Mouse (Mus musculus) forebrain, embryonic 13.5 days (tissue): ENCODE data around the gene Tomm20l. TPM values are rescaled to one million over a fixed set of nuclear protein-coding genes. Genes with fewer than 3 reads are reported as not detected.
A peak's percentile ranks its signal among the peaks of the same experiment; 100 is the strongest.

Experiments
- ATAC-seq: fragments of 200-750 bp; cut with Nextera tagmentation; 2 replicates; pipeline ENCODE4 v1.8.0; 2017
- H3K27ac ChIP-seq: fragments of 300-500 bp; sonication (generic); 2 replicates; pipeline ENCODE4 v1.5.1; 2015; ENCODE audit warnings: inconsistent platforms, mild to moderate bottlenecking, moderate library complexity
- H3K27me3 ChIP-seq: fragments of 300-500 bp; sonication (generic); 2 replicates; pipeline ENCODE4 v1.6.1; 2015; ENCODE audit warnings: mild to moderate bottlenecking, inconsistent platforms
- H3K36me3 ChIP-seq: fragments of 300-500 bp; sonication (generic); 2 replicates; pipeline ENCODE4 v1.6.1; 2015; ENCODE audit warnings: mild to moderate bottlenecking, inconsistent platforms; ENCODE audit not compliant: poor library complexity, severe bottlenecking
- H3K4me1 ChIP-seq: fragments of 300-500 bp; sonication (generic); 2 replicates; pipeline ENCODE4 v1.6.1; 2015; ENCODE audit warnings: inconsistent platforms
- H3K4me2 ChIP-seq: fragments of 300-500 bp; sonication (generic); 2 replicates; pipeline ENCODE4 v1.6.1; 2015; ENCODE audit warnings: inconsistent platforms, mild to moderate bottlenecking, moderate library complexity
- H3K4me3 ChIP-seq: fragments of 300-500 bp; sonication (generic); 2 replicates; pipeline ENCODE4 v1.5.1; 2015; ENCODE audit warnings: mild to moderate bottlenecking, inconsistent platforms
- H3K9ac ChIP-seq: fragments of 300-500 bp; sonication (generic); 2 replicates; pipeline ENCODE4 v1.6.1; 2015; ENCODE audit warnings: mild to moderate bottlenecking, inconsistent platforms
- H3K9me3 ChIP-seq: fragments of 300-500 bp; sonication (generic); replicated peaks from 2 replicates; pipeline ENCODE4 v1.6.1; 2016; ENCODE audit warnings: inconsistent platforms
- WGBS: fragments of 180-500 bp; shearing (Covaris S2); methylation state at CpG from one replicate; pipeline ENCODE4 v1.1.7; 2015; 5-methylcytosine and 5-hydroxymethylcytosine counted together
- polyA plus RNA-seq: library from polyadenylated mRNA; unstranded; fragments of >200 nt; fragmentation: Nextera tagmentation; extraction: Ambion mirVana; gene quantifications from 2 replicates; pipeline ENCODE4 v1.2.1, GENCODE M21; 2015

Gene Tomm20l
- polyA plus RNA-seq, 1 experiment from 2014 or later = not detected

DNA sequence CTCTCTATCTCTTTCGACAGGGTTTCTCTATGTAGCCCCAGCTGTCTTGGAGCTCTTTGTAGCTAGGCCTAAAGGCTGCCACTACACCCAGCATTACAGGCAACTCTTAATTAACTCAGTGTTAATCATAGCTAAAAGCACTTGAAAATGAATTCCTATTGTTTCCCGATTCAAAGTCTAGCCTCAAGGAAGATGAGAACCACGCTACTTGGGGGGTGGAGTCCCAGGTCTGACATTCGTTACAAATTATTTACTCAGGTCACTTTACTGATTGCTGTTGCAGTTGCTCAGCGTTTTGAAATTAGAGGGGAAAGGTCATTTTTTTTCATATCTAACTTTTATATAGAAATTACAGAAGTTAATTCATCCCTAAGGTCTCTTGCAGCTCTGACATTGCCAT lies 24.4 kb downstream of the Tomm20l start:
- H3K4me3 ChIP-seq = peak overlapping the region; percentile 80
- ATAC-seq = no peak
- no peaks in the 10 kb centered on the region for H3K27me3 ChIP-seq
- 24% methylated on average over 5 of the region's 5 CpGs for WGBS
- no peak overlapping the region for H3K27ac ChIP-seq
- H3K4me2 ChIP-seq = peak overlapping the region; percentile 93
- H3K9ac ChIP-seq = peak overlapping the region; percentile 90
- peaks cover 39% of the 10 kb centered on the region for H3K4me1 ChIP-seq
- H3K36me3 ChIP-seq = peaks cover 29% of the 10 kb centered on the region
- H3K9me3 ChIP-seq = no peaks in the 10 kb centered on the region

DNA sequence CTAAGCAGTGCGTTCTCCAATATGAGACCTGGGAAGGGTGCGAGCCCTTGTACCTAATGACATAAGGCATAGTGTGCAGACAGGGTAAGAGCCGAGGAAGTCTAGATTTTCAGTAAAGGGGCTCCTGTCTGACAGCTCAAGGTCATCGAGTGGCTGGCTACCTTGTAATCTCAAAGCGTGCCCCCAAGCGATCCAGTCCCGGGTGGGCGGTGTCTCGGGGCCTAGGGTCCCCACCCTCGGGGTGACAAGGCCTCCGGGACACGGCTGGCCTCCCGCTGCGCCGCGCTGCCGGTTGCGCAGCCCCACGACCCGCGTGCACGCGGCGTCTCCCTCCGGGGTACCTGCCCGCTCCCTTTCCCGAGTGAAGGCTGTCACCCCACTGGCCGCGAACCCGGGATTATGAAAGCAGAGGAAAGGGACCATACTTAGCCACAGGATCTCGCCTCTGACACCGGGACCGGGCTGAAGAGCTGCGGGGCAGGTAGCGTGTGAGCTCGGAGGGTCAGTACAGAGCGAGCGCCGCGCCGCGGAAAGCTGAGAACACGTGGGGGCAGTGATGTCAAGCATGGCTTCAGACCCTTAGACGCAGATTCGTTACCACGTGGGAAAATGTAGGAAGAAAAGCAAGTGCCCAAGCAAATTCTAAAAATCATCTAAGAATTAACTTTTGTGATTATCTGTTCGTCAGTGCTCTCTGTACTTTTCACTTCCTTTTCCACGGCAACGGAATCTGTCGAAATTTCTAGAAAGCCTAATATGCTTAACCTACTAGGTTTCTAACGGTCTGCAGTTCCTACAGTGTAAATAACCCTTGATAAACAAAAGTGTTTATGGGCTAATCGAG lies 25.1 kb downstream of the Tomm20l start, which contains the start of the genes Timm9 and 2700049A03Rik:
Timm9 (minus strand) TSS at position 555 of the 844 bp plus-strand sequence.
2700049A03Rik (plus strand) TSS at position 719 of the 844 bp plus-strand sequence.
- Histone ChIP-seq H3K36me3 (peaks cover 29% of the 10 kb centered on the region), H3K4me3 (peak within 1 kb of the TSS; percentile 80), H3K9ac (peak within 1 kb of the TSS; percentile 90), H3K4me1 (peaks cover 40% of the 10 kb centered on the region), H3K4me2 (peak within 1 kb of the TSS; percentile 93), H3K27me3 (no peaks in the 10 kb centered on the region), H3K27ac (peak within 1 kb of the TSS; percentile 77), H3K9me3 (no peaks in the 10 kb centered on the region)
- under 1% methylated on average over 52 of the region's 52 CpGs for WGBS
- ATAC-seq = peak; percentile 93

DNA sequence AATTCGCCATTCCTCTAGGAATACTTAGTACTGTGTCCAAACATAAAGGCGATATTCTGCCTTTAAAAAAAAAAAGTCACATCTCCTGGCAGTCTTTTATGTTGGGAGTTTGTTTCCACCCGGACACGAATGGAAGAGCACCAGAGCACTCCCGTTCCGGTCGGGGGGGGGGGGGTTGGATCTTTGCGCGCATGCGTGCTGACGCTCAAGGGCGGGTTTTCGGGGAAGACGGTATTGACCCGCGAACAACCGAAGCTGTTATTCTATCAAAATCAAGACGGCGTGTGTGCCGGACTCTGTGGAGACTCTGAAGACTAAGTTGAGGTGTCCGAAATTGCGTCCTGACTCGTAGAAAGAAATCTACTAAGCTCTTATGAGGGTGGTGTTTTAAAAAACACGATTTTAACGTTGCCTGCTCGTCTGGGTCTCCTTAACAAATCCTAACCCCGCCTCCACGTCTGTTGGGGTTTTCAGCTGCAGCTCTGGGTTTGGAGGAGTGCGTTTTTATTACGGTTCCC lies 25.8 kb downstream of the Tomm20l start:
- H3K27ac ChIP-seq = peak overlapping the region; percentile 77
- no peaks in the 10 kb centered on the region for H3K27me3 ChIP-seq
- ATAC-seq = peak; percentile 91
- peaks cover 30% of the 10 kb centered on the region for H3K36me3 ChIP-seq
- H3K4me1 ChIP-seq = peaks cover 40% of the 10 kb centered on the region
- peak overlapping the region; percentile 80 for H3K4me3 ChIP-seq
- peak overlapping the region; percentile 93 for H3K4me2 ChIP-seq
- peak overlapping the region; percentile 90 for H3K9ac ChIP-seq
- WGBS = under 1% methylated on average over 30 of the region's 30 CpGs
- H3K9me3 ChIP-seq = no peaks in the 10 kb centered on the region

DNA sequence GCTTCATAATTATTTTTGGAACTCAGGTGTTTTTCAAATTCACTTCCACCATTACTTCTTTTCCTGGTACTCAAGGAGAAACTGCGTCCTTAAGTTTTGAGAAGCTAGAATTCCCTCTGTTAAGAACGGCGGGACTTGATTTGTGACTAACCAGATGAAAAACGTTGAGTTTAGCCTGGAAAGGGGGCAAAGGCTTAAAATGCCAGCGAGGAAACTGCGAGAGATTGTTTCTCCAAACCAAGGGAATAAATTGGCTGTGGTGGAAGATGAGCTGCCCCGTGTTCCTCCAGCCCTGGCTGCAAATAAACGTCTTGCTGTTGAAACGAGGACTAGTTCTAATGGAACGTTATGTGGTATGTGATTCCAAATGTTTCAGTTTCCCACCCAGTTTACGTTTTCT lies 26.5 kb downstream of the Tomm20l start:
- no peak overlapping the region for H3K27ac ChIP-seq
- H3K4me2 ChIP-seq = peak overlapping the region; percentile 93
- H3K36me3 ChIP-seq = peaks cover 31% of the 10 kb centered on the region
- peak overlapping the region; percentile 90 for H3K9ac ChIP-seq
- WGBS = 12% methylated on average over 11 of the region's 11 CpGs
- no peak for ATAC-seq
- H3K9me3 ChIP-seq = no peaks in the 10 kb centered on the region
- H3K4me1 ChIP-seq = peaks cover 40% of the 10 kb centered on the region
- H3K4me3 ChIP-seq = peak overlapping the region; percentile 80
- H3K27me3 ChIP-seq = no peaks in the 10 kb centered on the region

DNA sequence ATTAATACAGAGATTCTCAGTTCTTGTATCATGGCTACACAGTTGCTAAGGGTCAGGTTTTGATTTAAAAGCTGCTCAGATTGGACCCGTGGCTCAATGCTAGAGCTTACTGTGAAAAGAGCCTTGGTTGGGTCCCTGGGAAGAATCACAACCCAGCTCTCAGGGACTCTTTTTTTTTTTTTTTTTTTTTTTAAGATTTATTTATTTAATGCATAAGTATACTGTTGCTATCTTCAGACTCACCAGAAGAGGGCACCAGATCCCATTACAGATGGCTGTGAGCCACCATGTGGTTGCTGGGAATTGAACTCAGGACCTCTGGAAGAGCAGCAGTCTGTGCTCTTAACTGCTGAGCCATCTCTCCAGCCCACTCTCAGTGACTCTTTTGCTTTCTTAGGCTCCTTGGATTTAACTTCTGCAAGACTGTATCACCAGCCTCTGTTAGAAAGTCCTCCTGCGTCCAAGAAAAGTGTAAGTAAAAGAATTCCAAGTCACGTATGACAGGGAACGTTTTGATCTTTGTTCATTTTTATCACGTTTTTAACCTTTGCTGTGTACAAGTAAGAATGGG lies 28.1 kb downstream of the Tomm20l start:
- no peaks in the 10 kb centered on the region for H3K9me3 ChIP-seq
- 77% methylated on average over 5 of the region's 5 CpGs for WGBS
- peaks cover 44% of the 10 kb centered on the region for H3K36me3 ChIP-seq
- H3K4me1 ChIP-seq = peaks cover 40% of the 10 kb centered on the region
- peak overlapping the region; percentile 93 for H3K4me2 ChIP-seq
- no peak overlapping the region; the same call in 1 of the 2 replicates for H3K4me3 ChIP-seq
- no peak overlapping the region for H3K9ac ChIP-seq
- no peak overlapping the region for H3K27ac ChIP-seq
- H3K27me3 ChIP-seq = no peaks in the 10 kb centered on the region
- ATAC-seq = no peak

DNA sequence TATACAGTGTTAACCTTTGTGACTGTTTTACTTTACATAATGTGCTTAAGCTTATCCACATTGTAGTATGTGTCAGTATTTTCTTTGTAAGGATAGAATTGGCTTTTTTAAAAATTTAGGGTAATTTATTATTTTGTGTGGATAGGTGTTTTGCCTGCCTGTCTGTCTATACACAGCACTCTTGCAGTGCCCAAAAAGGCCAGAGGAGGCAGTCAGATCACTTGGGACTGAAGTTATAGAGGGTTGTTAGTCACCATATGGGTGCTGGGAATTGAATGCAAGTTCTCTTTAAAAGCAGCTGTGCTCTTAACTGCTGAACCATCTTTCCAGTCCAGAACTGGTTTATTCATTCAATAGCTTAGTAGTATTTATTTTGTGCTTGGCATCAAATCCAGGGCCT lies 30.0 kb downstream of the Tomm20l start:
- Histone ChIP-seq H3K9ac (no peak overlapping the region), H3K4me1 (peaks cover 29% of the 10 kb centered on the region), H3K27me3 (no peaks in the 10 kb centered on the region), H3K4me2 (no peak overlapping the region), H3K36me3 (peaks cover 61% of the 10 kb centered on the region), H3K9me3 (no peaks in the 10 kb centered on the region), H3K27ac (no peak overlapping the region), H3K4me3 (no peak overlapping the region)
- ATAC-seq = no peak

DNA sequence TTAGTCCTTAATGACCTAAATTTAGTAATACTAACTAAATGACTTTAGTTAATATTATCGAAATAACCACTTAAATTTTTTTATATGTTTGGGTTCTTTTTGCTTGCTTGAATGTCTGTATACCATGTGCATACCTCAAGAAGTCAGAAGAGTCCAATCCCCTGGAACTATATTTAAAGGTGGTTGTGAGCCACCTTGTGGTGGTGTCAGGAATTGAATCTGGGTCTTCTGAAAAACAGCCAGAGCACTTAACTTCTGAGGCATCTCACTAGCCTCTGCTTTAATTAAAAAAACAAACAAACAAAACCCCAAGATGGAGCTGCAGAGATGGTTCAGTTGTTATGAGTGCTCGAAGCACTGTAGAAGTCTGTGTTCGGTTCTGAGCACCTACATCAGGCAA lies 36.4 kb downstream of the Tomm20l start:
- no peak overlapping the region for H3K4me3 ChIP-seq
- peaks cover 80% of the 10 kb centered on the region for H3K36me3 ChIP-seq
- H3K27me3 ChIP-seq = no peaks in the 10 kb centered on the region
- H3K27ac ChIP-seq = no peak overlapping the region
- no peak overlapping the region for H3K9ac ChIP-seq
- H3K4me1 ChIP-seq = no peaks in the 10 kb centered on the region
- 88% methylated on average over 3 of the region's 3 CpGs for WGBS
- ATAC-seq = no peak
- H3K9me3 ChIP-seq = no peaks in the 10 kb centered on the region
- H3K4me2 ChIP-seq = no peak overlapping the region

DNA sequence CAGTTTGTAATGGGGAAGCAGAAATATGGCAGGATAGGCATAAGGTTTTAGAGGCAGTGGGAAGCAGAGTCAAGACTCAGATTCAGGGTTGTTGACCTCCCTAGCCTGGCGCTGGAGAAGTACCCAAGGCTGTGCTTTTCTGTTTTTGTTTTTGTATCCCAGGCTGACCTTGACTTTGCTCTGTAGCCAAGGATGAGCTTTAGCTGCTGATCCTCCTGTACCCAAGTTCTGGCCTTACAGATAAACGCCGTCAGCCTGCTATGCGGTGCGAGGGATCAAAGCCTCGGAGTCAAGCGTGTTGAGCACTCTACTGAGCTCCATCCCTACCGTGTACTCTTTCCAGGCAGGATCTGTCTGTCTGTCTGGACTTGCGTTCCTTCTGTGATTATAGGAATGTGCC lies 37.6 kb downstream of the Tomm20l start:
- Histone ChIP-seq H3K36me3 (peaks cover 80% of the 10 kb centered on the region), H3K4me1 (no peaks in the 10 kb centered on the region), H3K4me2 (no peak overlapping the region), H3K9me3 (no peaks in the 10 kb centered on the region), H3K9ac (no peak overlapping the region), H3K27ac (no peak overlapping the region), H3K27me3 (no peaks in the 10 kb centered on the region), H3K4me3 (no peak overlapping the region)
- ATAC-seq = no peak
- WGBS = 98% methylated on average over 9 of the region's 9 CpGs

DNA sequence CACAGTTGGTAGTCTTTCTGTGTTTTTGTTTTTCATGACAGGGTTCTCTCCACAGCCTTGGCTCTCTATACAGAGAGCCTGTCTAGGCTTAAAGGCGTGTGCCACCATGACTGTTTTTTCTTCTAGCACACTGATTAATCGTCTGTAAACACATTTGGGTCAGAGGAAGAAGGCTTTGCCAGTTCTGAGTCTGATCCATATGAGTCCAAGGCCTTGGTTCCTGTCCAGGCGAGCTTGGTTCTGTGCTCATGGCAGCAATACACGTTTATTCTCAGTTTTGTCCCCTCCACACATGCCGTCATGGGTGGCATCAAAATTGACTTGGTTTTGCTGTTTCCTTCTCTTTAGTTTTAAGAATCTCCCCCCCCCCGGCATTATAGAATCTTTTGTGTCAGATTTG lies 38.2 kb downstream of the Tomm20l start:
- Histone ChIP-seq H3K4me2 (no peak overlapping the region), H3K36me3 (peaks cover 81% of the 10 kb centered on the region), H3K9me3 (no peaks in the 10 kb centered on the region), H3K4me1 (no peaks in the 10 kb centered on the region), H3K9ac (no peak overlapping the region), H3K27me3 (no peaks in the 10 kb centered on the region), H3K4me3 (no peak overlapping the region), H3K27ac (no peak overlapping the region)
- no peak for ATAC-seq
- WGBS = 83% methylated on average over 6 of the region's 6 CpGs

DNA sequence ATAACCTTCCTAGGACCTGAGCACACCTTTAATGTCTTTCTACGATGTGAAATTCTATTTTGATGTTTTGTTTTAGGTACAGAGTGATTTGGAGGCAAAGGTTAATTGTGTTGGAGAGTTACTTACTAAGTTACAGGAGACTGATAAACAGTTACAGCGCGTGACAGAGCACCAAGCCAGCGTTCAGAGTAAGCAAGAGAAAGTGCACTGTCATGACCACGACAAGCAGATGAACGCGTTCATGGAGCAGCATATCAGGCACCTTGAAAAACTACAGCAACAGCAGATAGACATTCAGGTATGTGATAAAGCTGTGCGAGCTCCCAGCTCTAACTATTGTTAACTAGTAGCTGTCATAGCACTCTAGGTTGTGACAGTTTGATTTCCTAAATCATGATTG lies 38.9 kb downstream of the Tomm20l start:
- 96% methylated on average over 8 of the region's 8 CpGs for WGBS
- H3K4me3 ChIP-seq = no peak overlapping the region
- H3K9me3 ChIP-seq = no peaks in the 10 kb centered on the region
- ATAC-seq = no peak
- H3K27me3 ChIP-seq = no peaks in the 10 kb centered on the region
- no peak overlapping the region for H3K27ac ChIP-seq
- no peaks in the 10 kb centered on the region for H3K4me1 ChIP-seq
- no peak overlapping the region for H3K4me2 ChIP-seq
- H3K9ac ChIP-seq = no peak overlapping the region
- peaks cover 81% of the 10 kb centered on the region for H3K36me3 ChIP-seq

DNA sequence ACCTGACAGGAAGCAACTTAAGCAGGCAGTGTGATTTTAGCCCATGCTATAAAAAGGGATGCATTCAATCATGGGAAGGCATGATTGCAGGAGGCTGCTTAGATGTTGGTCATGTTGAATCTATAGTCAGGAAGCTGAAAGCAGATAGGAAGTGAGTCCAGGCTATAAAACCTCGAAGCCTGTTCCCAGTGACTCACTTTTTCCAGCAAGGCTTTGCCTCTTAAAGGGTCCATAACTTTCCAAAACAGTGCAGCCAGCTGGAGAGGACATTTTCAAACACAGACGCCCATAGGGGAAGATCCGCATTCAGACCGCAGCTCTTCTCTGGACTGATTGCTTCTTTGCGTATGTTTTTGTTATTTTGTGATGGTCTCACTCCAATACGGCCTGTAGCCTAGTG lies 43.8 kb downstream of the Tomm20l start:
- Histone ChIP-seq H3K9me3 (no peaks in the 10 kb centered on the region), H3K27me3 (no peaks in the 10 kb centered on the region), H3K36me3 (peaks cover 82% of the 10 kb centered on the region), H3K4me1 (no peaks in the 10 kb centered on the region), H3K9ac (no peak overlapping the region), H3K27ac (no peak overlapping the region), H3K4me2 (no peak overlapping the region), H3K4me3 (no peak overlapping the region)
- WGBS = 96% methylated on average over 6 of the region's 6 CpGs
- ATAC-seq = no peak

DNA sequence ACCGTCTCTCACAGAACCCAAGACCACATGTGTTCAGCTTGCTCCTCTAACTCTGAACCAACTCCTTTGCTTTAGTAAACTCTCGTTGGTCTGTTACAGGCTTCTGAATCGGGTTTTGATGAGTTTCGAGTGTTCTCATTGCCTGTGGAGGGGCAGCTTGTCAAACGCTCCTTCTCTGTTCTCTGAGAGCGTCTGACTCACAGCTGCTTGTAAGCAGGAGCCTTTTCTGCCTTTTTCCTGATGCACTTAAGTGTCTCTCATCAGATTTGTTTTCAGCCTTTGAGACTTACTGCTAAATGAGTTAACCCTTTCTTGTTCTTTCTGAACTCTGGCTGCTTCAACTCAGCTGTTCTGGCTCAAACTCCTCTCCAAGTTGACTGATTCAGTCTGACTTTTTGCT lies 46.7 kb downstream of the Tomm20l start:
- Histone ChIP-seq H3K9ac (no peak overlapping the region), H3K36me3 (peaks cover 87% of the 10 kb centered on the region), H3K27ac (no peak overlapping the region), H3K4me3 (no peak overlapping the region), H3K27me3 (no peaks in the 10 kb centered on the region), H3K4me1 (no peaks in the 10 kb centered on the region), H3K4me2 (no peak overlapping the region), H3K9me3 (no peaks in the 10 kb centered on the region)
- 78% methylated on average over 6 of the region's 6 CpGs for WGBS
- ATAC-seq = no peak
